Mouse (Mus musculus) midbrain, embryonic 12.5 days (tissue): ENCODE results near the gene Dntt. TPM values are rescaled to one million over a fixed set of nuclear protein-coding genes. Genes with fewer than 3 reads are reported as not detected.

ENCODE experiments used
- ATAC-seq: fragments of 200-750 bp; cut with Nextera tagmentation; 2 replicates; pipeline ENCODE4 v1.8.0; 2017; ENCODE audit warnings: low read depth, moderate TSS enrichment, moderate library complexity; ENCODE audit not compliant: low FRiP score
- H3K27ac ChIP-seq: fragments of 300-500 bp; sonication (generic); replicated peaks from 2 replicates; pipeline ENCODE4 v1.5.1; 2016; ENCODE audit warnings: mild to moderate bottlenecking
- H3K27me3 ChIP-seq: fragments of 300-500 bp; sonication (generic); 2 replicates; pipeline ENCODE4 v1.6.1; 2016; ENCODE audit warnings: mild to moderate bottlenecking
- H3K36me3 ChIP-seq: fragments of 300-500 bp; sonication (generic); 2 replicates; pipeline ENCODE4 v1.6.1; 2016
- H3K4me1 ChIP-seq: fragments of 300-500 bp; sonication (generic); 2 replicates; pipeline ENCODE4 v1.6.1; 2016
- H3K4me2 ChIP-seq: fragments of 300-500 bp; sonication (generic); replicated peaks from 2 replicates; pipeline ENCODE4 v1.6.1; 2016; ENCODE audit warnings: mild to moderate bottlenecking, moderate library complexity
- H3K4me3 ChIP-seq: fragments of 300-500 bp; sonication (generic); 2 replicates; pipeline ENCODE4 v1.5.1; 2016; ENCODE audit warnings: mild to moderate bottlenecking
- H3K9ac ChIP-seq: fragments of 300-500 bp; sonication (generic); replicated peaks from 2 replicates; pipeline ENCODE4 v1.6.1; 2016; ENCODE audit warnings: mild to moderate bottlenecking, moderate library complexity
- H3K9me3 ChIP-seq: fragments of 300-500 bp; sonication (generic); 2 replicates; pipeline ENCODE4 v1.6.1; 2016; ENCODE audit warnings: mild to moderate bottlenecking
- WGBS: fragments of 180-500 bp; shearing (Covaris S2); methylation state at CpG from one replicate; pipeline ENCODE4 v1.1.7; 2016; 5-methylcytosine and 5-hydroxymethylcytosine counted together
- polyA plus RNA-seq: library from polyadenylated mRNA; unstranded; fragments of >200 nt; fragmentation: Nextera tagmentation; extraction: Ambion mirVana; gene quantifications from 2 replicates; pipeline ENCODE4 v1.2.1, GENCODE M21; 2016

Gene Dntt
- polyA plus RNA-seq, 1 experiment from 2014 or later, result 0.09 TPM

DNA sequence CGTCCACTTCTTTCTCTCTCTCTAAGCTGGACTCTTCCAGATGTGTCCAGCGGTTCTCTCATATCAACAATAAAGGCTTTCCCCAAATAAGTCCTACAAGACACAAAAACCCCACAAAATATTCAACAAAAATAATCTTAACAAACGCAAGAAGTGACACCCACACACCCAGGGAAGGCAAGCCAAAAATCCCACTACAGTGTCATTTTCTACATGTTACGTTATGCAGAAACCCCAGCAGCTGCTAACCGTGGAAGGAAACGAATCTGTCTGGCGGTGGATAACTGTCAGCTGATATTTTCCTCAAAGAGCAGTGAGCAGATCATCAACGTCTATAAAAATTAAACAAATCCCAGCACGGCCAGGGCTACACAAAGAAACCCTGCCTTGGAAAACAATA, 15.1 kb upstream of the Dntt start:
- Histone ChIP-seq H3K4me1 (peaks cover 3% of the 10 kb centered on the region; the same call in 1 of the 2 replicates), H3K4me3 (no peak overlapping the region), H3K27ac (no peak overlapping the region), H3K4me2 (no peak overlapping the region), H3K36me3 (no peaks in the 10 kb centered on the region), H3K9ac (no peak overlapping the region), H3K9me3 (no peaks in the 10 kb centered on the region), H3K27me3 (peaks cover 29% of the 10 kb centered on the region; the same call in 1 of the 2 replicates)
- WGBS, result 30% methylated on average over 9 of the region's 9 CpGs
- ATAC-seq, result no peak

DNA sequence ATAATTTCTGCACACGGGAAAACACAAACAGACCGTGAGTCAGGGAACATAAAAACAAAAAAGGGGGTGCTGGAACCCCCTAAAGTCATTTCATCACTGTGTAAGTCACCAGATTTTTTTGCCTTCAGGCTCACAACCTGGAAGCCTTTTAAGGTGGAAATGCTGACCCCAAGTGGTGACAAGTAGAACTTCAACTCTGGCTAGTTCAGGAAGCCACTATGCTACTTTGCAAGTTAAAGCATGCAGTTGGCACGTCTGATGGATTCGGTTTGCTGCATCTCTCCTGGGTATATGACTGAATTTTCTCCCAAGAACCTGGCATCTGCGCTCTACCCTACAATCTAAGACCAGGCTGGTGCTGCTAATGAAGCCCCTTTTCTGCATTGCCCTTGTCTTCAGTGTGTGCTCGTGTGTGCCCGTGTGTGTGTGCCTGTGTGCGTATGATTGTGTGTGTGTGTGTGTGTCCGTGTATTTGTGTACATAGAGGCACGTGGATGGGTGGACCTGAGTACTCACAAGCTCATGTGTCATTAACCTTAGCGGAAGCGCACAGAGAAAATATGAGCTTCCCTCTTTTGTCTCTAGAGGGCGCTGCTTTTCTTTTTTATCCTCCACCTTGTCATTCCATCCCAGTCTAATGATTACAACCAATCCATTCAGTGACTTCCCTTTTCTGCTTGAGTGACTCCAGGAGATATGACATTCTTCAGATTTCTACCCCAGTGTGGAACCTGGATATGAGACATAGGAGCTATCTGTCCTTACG, 12.9 kb upstream of the Dntt start:
- Histone ChIP-seq H3K4me1 (peaks cover 3% of the 10 kb centered on the region; the same call in 1 of the 2 replicates), H3K4me3 (peak overlapping the region; percentile 18; the same call in 1 of the 2 replicates), H3K36me3 (no peaks in the 10 kb centered on the region), H3K27ac (no peak overlapping the region), H3K27me3 (peaks cover 29% of the 10 kb centered on the region; the same call in 1 of the 2 replicates), H3K4me2 (peak overlapping the region; percentile 48), H3K9me3 (no peaks in the 10 kb centered on the region), H3K9ac (no peak overlapping the region)
- ATAC-seq, result peak; percentile 49; the same call in 1 of the 2 replicates
- 17% methylated on average over 14 of the region's 14 CpGs for WGBS

DNA sequence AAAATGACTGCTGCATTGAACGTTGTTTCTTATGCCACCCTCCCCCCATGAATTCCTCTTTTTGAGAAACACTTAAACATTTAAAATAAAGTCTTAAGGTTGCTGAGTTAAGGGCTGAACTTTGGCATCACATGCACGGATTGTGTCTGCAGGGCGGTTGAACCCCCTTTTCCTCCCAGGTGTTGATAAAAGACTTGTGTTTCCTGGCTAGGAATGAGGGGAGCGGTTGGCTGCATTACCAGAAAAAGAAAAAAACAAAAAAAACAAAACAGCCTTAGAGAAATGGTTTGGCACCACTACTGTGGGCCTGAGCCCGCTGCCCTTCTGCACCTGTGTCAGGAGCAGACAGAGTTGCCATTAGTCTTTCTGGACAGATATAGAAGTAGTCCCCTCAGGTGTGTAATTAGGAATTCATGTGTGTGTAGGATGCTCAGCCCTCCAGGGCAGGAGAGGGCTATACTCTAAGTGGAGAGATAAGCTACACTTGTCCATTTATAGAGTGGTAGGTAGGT, 9.9 kb upstream of the Dntt start:
- no peak overlapping the region for H3K4me3 ChIP-seq
- H3K4me2 ChIP-seq, result no peak overlapping the region
- H3K36me3 ChIP-seq, result no peaks in the 10 kb centered on the region
- H3K9me3 ChIP-seq, result no peaks in the 10 kb centered on the region
- H3K27ac ChIP-seq, result no peak overlapping the region
- peaks cover 15% of the 10 kb centered on the region; the same call in 1 of the 2 replicates for H3K27me3 ChIP-seq
- 85% methylated on average over 5 of the region's 5 CpGs for WGBS
- no peak for ATAC-seq
- no peak overlapping the region for H3K9ac ChIP-seq
- H3K4me1 ChIP-seq, result peaks cover 3% of the 10 kb centered on the region; the same call in 1 of the 2 replicates

DNA sequence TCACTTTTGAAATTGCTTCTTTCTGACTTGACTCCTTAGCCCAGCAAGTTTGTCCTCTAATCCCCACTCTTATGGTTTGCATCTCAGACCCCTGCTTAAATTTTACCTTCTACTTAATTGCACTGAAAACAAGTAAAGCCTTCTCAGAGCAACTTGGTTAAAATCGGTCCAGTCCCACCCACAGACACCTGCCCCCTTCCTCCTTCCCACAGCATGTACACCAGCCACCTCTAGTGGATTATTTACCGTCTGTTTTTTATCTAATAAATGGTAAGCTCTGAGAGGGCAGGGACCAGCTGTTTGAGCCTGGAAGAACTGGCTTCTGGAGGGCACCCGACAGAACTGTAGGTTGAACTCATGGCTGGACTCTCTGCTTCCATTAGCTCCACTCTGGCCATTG, 8.5 kb upstream of the Dntt start:
- no peak for ATAC-seq
- Histone ChIP-seq H3K36me3 (no peaks in the 10 kb centered on the region), H3K9me3 (no peaks in the 10 kb centered on the region), H3K4me3 (no peak overlapping the region), H3K4me1 (peaks cover 3% of the 10 kb centered on the region; the same call in 1 of the 2 replicates), H3K9ac (no peak overlapping the region), H3K27ac (no peak overlapping the region), H3K27me3 (peaks cover 4% of the 10 kb centered on the region; the same call in 1 of the 2 replicates), H3K4me2 (no peak overlapping the region)
- 74% methylated on average over 3 of the region's 3 CpGs for WGBS

DNA sequence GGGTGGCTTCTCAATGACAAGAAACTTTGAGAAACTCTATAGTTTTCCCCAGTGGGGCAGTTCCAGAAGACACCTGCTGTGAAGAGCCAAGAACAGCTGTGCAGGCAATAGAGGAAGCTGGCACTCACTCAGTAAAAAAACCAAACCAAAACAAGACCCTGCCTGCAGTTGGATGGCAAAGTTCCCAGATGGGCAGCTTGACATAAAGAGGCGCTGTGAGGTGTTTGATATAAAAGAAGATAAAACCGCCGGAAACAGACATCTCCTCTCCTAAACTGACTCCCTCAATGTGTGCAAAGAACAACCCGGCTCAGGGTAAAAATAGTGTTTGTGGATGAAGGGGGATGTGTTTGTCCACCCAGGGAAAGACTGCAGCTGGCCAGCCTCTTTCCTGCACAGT, 6.8 kb upstream of the Dntt start:
- H3K36me3 ChIP-seq, result no peaks in the 10 kb centered on the region
- no peak overlapping the region for H3K27ac ChIP-seq
- ATAC-seq, result no peak
- no peak overlapping the region for H3K4me2 ChIP-seq
- H3K9me3 ChIP-seq, result no peaks in the 10 kb centered on the region
- H3K27me3 ChIP-seq, result no peaks in the 10 kb centered on the region; the same call in 1 of the 2 replicates
- no peak overlapping the region for H3K9ac ChIP-seq
- no peaks in the 10 kb centered on the region for H3K4me1 ChIP-seq
- 87% methylated on average over 4 of the region's 4 CpGs for WGBS
- no peak overlapping the region for H3K4me3 ChIP-seq

DNA sequence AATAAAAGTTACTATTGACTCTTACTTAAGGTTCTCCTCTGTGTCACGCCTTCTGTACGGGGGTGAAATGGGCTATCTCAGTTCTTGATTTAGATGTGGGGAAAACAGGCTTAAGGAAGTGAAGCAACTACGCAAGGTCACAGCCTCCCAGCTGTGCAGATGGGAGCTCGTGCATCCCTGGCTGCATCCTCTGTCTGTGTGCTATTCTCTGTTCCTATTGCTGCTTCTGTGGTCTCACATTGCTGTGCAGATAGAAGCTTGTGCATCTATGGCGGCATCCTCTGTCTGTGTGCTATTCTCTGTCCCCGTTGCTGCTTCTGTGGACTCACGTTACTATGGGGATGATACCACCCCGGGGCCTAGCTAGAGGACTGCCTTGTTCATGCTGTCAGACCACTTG, 2.5 kb upstream of the Dntt start:
- H3K9ac ChIP-seq, result no peak overlapping the region
- no peaks in the 10 kb centered on the region for H3K9me3 ChIP-seq
- H3K27me3 ChIP-seq, result no peaks in the 10 kb centered on the region
- WGBS, result 86% methylated on average over 8 of the region's 8 CpGs
- ATAC-seq, result no peak
- H3K4me3 ChIP-seq, result no peak overlapping the region
- H3K27ac ChIP-seq, result no peak overlapping the region
- H3K4me2 ChIP-seq, result no peak overlapping the region
- H3K4me1 ChIP-seq, result 0 out of 2 replicates have a peak, but pooled peaks cover 3% of the 10 kb centered on the region
- H3K36me3 ChIP-seq, result no peaks in the 10 kb centered on the region

DNA sequence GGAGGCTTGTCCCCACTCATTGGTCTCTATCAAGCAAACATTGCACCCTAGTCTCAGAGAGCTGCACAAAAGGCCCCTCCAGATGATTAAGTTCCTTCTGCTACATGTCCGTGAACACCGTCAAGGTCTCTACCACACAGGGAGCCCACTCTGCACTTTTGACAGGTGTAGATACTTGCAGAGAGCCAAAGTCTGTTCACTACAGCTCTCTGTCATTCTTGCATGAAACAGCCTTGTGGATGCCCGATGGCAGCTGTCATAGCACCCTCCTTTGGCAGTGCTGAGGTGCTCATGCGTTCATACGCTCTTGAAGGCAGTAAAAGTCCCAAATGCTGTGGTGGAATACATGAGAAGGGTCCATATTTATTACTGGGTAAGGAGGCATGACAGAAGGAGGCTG, 2.1 kb upstream of the Dntt start:
- Histone ChIP-seq H3K27ac (no peak overlapping the region), H3K4me1 (0 out of 2 replicates have a peak, but pooled peaks cover 3% of the 10 kb centered on the region), H3K36me3 (no peaks in the 10 kb centered on the region), H3K9me3 (no peaks in the 10 kb centered on the region), H3K9ac (no peak overlapping the region), H3K4me3 (no peak overlapping the region), H3K4me2 (no peak overlapping the region), H3K27me3 (no peaks in the 10 kb centered on the region)
- ATAC-seq, result no peak
- WGBS, result 93% methylated on average over 5 of the region's 5 CpGs

DNA sequence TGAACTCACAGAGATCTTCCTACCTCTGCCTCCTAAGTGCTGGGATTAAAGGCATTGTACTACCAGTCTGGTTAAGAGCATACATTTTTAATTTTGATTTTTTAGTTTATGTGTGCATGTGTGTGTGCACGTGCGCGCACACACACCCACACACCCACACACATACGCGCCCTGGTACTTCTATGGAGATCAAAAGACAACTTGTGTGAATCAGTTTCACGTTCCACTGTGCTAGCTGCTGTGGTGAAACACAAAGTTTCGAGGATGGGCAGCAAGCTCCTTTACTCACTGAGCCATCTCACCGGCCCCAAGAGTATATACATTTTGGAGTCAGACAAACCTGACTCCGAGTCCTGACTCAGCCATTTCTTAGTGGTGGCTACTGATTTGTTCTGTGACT, 1.5 kb upstream of the Dntt start:
- Histone ChIP-seq H3K27ac (no peak overlapping the region), H3K9me3 (no peaks in the 10 kb centered on the region), H3K9ac (no peak overlapping the region), H3K4me2 (no peak overlapping the region), H3K4me3 (no peak overlapping the region), H3K27me3 (no peaks in the 10 kb centered on the region), H3K4me1 (0 out of 2 replicates have a peak, but pooled peaks cover 3% of the 10 kb centered on the region), H3K36me3 (no peaks in the 10 kb centered on the region)
- 94% methylated on average over 9 of the region's 9 CpGs for WGBS
- ATAC-seq, result no peak

DNA sequence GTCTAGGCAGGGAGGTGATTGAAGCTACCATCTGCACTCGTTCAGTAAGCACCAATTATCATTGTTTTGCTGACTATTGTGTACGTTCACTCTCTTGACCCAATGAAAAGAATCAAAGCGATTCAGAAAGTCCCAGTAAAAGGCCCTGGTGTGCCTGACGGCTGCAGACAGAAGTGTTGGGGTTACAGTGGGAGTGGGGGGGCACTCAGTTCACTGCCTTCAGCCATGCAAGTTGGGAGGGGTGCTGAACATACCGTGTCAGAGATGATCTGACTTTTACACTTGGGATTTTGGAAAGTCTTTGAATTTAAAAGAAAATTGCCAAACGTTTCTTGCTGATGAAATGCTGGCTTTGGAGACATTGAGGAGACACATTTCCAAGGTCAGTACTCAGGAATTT, 1.1 kb downstream of the Dntt start:
- H3K27ac ChIP-seq, result no peak overlapping the region
- ATAC-seq, result no peak
- H3K4me3 ChIP-seq, result no peak overlapping the region
- no peaks in the 10 kb centered on the region for H3K27me3 ChIP-seq
- H3K9ac ChIP-seq, result no peak overlapping the region
- 50% methylated on average over 6 of the region's 6 CpGs for WGBS
- H3K36me3 ChIP-seq, result no peaks in the 10 kb centered on the region
- no peaks in the 10 kb centered on the region for H3K9me3 ChIP-seq
- H3K4me2 ChIP-seq, result no peak overlapping the region
- 0 out of 2 replicates have a peak, but pooled peaks cover 3% of the 10 kb centered on the region for H3K4me1 ChIP-seq

DNA sequence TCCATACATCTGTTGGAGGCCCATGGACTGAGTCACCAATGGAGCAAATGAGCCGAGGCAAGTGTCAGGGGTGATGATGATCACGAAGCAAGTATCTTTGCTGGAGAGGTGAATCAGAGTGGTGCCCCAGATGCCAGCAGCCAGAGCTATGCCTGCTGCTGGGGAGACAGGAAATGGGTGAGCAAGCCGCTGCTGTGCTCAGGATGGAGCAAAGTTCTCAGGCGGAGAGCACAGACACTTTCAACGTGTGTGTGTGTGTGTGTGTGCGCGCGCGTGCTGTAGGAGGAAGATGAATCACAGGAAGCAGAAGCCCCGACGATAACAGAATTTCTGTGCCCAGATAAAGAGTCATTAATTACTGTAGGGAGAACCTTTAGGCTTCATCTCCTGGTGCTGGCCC, 1.9 kb downstream of the Dntt start:
- 92% methylated on average over 11 of the region's 11 CpGs for WGBS
- ATAC-seq, result no peak
- H3K4me1 ChIP-seq, result 0 out of 2 replicates have a peak, but pooled peaks cover 3% of the 10 kb centered on the region

DNA sequence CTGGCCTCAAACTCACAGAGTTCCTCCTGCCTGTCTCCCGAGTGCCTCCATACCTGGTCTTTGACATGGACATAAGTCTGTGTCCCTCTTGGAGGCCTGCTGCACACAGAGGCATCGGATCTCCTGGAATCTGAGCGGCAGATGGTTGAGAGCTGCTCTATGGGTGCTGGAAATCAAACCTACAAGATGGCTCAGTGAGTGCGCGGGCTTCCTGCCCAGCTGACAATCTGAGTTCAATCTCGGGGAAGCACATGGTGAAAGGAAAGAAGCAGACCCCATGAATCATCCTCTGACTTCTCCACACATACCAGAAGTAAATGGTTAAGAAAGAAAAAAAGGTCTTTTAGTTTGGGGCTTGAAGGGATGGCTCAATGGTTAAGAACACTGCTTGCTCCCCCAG, 2.8 kb downstream of the Dntt start:
- Histone ChIP-seq H3K4me1 (0 out of 2 replicates have a peak, but pooled peaks cover 3% of the 10 kb centered on the region), H3K27me3 (no peaks in the 10 kb centered on the region), H3K27ac (no peak overlapping the region), H3K9me3 (no peaks in the 10 kb centered on the region), H3K36me3 (no peaks in the 10 kb centered on the region), H3K4me3 (no peak overlapping the region), H3K9ac (no peak overlapping the region), H3K4me2 (no peak overlapping the region)
- WGBS, result 86% methylated on average over 6 of the region's 6 CpGs
- no peak for ATAC-seq

More for the DNA sequence above, 1.9 kb downstream of the Dntt start:
- no peaks in the 10 kb centered on the region for H3K36me3 ChIP-seq
- H3K27ac ChIP-seq, result no peak overlapping the region
- H3K9me3 ChIP-seq, result no peaks in the 10 kb centered on the region
- no peak overlapping the region for H3K4me2 ChIP-seq
- no peak overlapping the region for H3K9ac ChIP-seq
- H3K4me3 ChIP-seq, result no peak overlapping the region
- no peaks in the 10 kb centered on the region for H3K27me3 ChIP-seq

DNA sequence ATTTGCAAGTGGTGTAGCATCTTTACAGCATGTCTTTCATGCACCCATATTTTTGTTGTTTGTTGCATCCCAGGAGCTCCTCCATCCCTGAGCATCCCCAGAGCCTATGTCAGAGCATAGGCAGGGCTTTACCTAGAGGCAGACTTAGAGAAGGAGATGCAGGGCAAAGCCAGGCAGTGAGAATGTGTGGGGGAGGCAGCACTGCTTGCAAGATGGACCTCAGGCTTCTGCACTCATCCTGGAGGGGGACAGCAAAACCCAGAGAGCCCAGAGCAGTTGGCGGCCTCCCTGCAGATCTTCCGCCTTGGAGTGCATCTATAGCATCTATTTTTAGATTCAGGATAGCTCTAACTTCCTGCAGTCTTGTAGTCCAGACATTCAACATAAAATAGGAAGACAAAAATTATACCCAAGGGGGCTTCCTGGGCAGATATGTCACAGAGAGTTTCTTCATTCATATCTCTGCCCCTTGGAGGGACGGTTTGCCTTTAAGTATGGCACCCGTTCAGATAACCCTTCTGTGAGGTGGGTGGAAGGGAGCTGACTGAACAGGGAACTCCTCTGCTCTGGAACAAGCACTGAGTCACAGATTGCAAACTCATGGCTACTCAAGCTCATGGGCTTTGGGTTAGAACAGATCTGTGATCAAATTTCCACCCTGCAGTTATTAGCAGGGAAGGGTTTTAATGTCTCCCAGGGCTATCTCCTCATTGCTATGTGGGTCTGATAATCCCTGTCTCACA, 6.9 kb downstream of the Dntt start:
- Histone ChIP-seq H3K9me3 (no peaks in the 10 kb centered on the region), H3K4me2 (no peak overlapping the region), H3K9ac (no peak overlapping the region), H3K36me3 (no peaks in the 10 kb centered on the region), H3K4me3 (no peak overlapping the region), H3K27ac (no peak overlapping the region), H3K4me1 (no peaks in the 10 kb centered on the region), H3K27me3 (no peaks in the 10 kb centered on the region)
- no peak for ATAC-seq
- WGBS, result 81% methylated on average over 4 of the region's 4 CpGs
